Mouse (Mus musculus): ENCODE measurements around the gene Wdr1. TPM values are rescaled to one million over a fixed set of nuclear protein-coding genes. Genes with fewer than 3 reads are reported as not detected.

The Wdr1 gene
- polyA plus RNA-seq, 1 experiment from 2014 or later: 274 TPM

- Histone ChIP-seq H3K27ac (ENCODE audit: low read length) (no peak overlapping the region), H3K4me3 (ENCODE audit: low read length) (no peak overlapping the region), H3K4me2 (ENCODE audit: low read depth, low read length) (no peak overlapping the region), H3K27me3 (replicated peaks; ENCODE audit: control insufficient read depth, insufficient read depth, low read length) (no peaks in the 10 kb centered on the region), H3K36me3 (ENCODE audit: control insufficient read depth, insufficient read depth, low read length) (no peaks in the 10 kb centered on the region), H3K9ac (ENCODE audit: low read depth, low read length) (no peak overlapping the region), H3K4me1 (ENCODE audit: control insufficient read depth, insufficient read depth, low read length) (no peaks in the 10 kb centered on the region), H3K9me3 (ENCODE audit: control insufficient read depth, low read length) (no peaks in the 10 kb centered on the region)
- WGBS: 88% methylated on average over 4 of the region's 4 CpGs
- peak; percentile 34; the same call in 1 of the 2 replicates for ATAC-seq
These were observed 73.3 kb downstream of the Wdr1 start for GRCm38 (mm10) chr5:38489739-38490138.

- H3K9ac ChIP-seq (ENCODE audit: low read depth, low read length): no peak overlapping the region
- no peak for ATAC-seq
- no peak overlapping the region for H3K4me3 ChIP-seq (ENCODE audit: low read length)
- no peak overlapping the region for H3K27ac ChIP-seq (ENCODE audit: low read length)
- no peaks in the 10 kb centered on the region for H3K27me3 ChIP-seq (replicated peaks; ENCODE audit: control insufficient read depth, insufficient read depth, low read length)
- no peaks in the 10 kb centered on the region for H3K4me1 ChIP-seq (ENCODE audit: control insufficient read depth, insufficient read depth, low read length)
- H3K36me3 ChIP-seq (ENCODE audit: control insufficient read depth, insufficient read depth, low read length): no peaks in the 10 kb centered on the region
- whole genome bisulfite sequencing: 72% methylated on average over 20 of the region's 20 CpGs
- H3K9me3 ChIP-seq (ENCODE audit: control insufficient read depth, low read length): no peaks in the 10 kb centered on the region
- no peak overlapping the region for H3K4me2 ChIP-seq (ENCODE audit: low read depth, low read length)
These were observed 74.1 kb downstream of the Wdr1 start for GRCm38 (mm10) chr5:38488673-38489615.

- Histone ChIP-seq H3K36me3 (ENCODE audit: control insufficient read depth, insufficient read depth, low read length) (no peaks in the 10 kb centered on the region), H3K9me3 (ENCODE audit: control insufficient read depth, low read length) (no peaks in the 10 kb centered on the region), H3K27me3 (replicated peaks; ENCODE audit: control insufficient read depth, insufficient read depth, low read length) (no peaks in the 10 kb centered on the region), H3K4me2 (ENCODE audit: low read depth, low read length) (no peak overlapping the region), H3K4me3 (ENCODE audit: low read length) (no peak overlapping the region), H3K9ac (ENCODE audit: low read depth, low read length) (no peak overlapping the region), H3K4me1 (ENCODE audit: control insufficient read depth, insufficient read depth, low read length) (no peaks in the 10 kb centered on the region), H3K27ac (ENCODE audit: low read length) (no peak overlapping the region)
- no peak for ATAC-seq
- 45% methylated on average over 6 of the region's 6 CpGs for WGBS
These were observed 75.0 kb downstream of the Wdr1 start for GRCm38 (mm10) chr5:38488026-38488425.

GRCm38 (mm10) chr5:38487247-38487646 is 75.8 kb downstream of the Wdr1 start:
- WGBS: 86% methylated on average over 4 of the region's 4 CpGs
- no peak overlapping the region for H3K27ac ChIP-seq (ENCODE audit: low read length)
- no peaks in the 10 kb centered on the region for H3K9me3 ChIP-seq (ENCODE audit: control insufficient read depth, low read length)
- H3K27me3 ChIP-seq (replicated peaks; ENCODE audit: control insufficient read depth, insufficient read depth, low read length): no peaks in the 10 kb centered on the region
- ATAC-seq: no peak
- no peak overlapping the region for H3K4me2 ChIP-seq (ENCODE audit: low read depth, low read length)
- no peaks in the 10 kb centered on the region for H3K36me3 ChIP-seq (ENCODE audit: control insufficient read depth, insufficient read depth, low read length)
- no peaks in the 10 kb centered on the region for H3K4me1 ChIP-seq (ENCODE audit: control insufficient read depth, insufficient read depth, low read length)
- H3K4me3 ChIP-seq (ENCODE audit: low read length): no peak overlapping the region
- no peak overlapping the region for H3K9ac ChIP-seq (ENCODE audit: low read depth, low read length)

GRCm38 (mm10) chr5:38485946-38486345 is 77.1 kb downstream of the Wdr1 start:
- 70% methylated on average over 4 of the region's 4 CpGs for WGBS
- H3K9ac ChIP-seq (ENCODE audit: low read depth, low read length): no peak overlapping the region
- H3K36me3 ChIP-seq (ENCODE audit: control insufficient read depth, insufficient read depth, low read length): no peaks in the 10 kb centered on the region
- no peaks in the 10 kb centered on the region for H3K9me3 ChIP-seq (ENCODE audit: control insufficient read depth, low read length)
- ATAC-seq: no peak
- H3K4me2 ChIP-seq (ENCODE audit: low read depth, low read length): no peak overlapping the region
- no peak overlapping the region for H3K4me3 ChIP-seq (ENCODE audit: low read length)
- H3K4me1 ChIP-seq (ENCODE audit: control insufficient read depth, insufficient read depth, low read length): no peaks in the 10 kb centered on the region
- no peak overlapping the region for H3K27ac ChIP-seq (ENCODE audit: low read length)
- no peaks in the 10 kb centered on the region for H3K27me3 ChIP-seq (replicated peaks; ENCODE audit: control insufficient read depth, insufficient read depth, low read length)

GRCm38 (mm10) chr5:38483518-38484110 is 79.4 kb downstream of the Wdr1 start:
- H3K4me3 ChIP-seq (ENCODE audit: low read length): no peak overlapping the region
- ATAC-seq: no peak
- WGBS: 70% methylated on average over 7 of the region's 7 CpGs

GRCm38 (mm10) chr5:38480822-38481707 is 82.0 kb downstream of the Wdr1 start:
- Histone ChIP-seq H3K4me1 (ENCODE audit: control insufficient read depth, insufficient read depth, low read length) (peaks cover 9% of the 10 kb centered on the region; the same call in 1 of the 2 replicates), H3K27ac (ENCODE audit: low read length) (peak overlapping the region; percentile 92), H3K4me2 (ENCODE audit: low read depth, low read length) (peak overlapping the region; percentile 83), H3K9me3 (ENCODE audit: control insufficient read depth, low read length) (no peaks in the 10 kb centered on the region), H3K27me3 (replicated peaks; ENCODE audit: control insufficient read depth, insufficient read depth, low read length) (no peaks in the 10 kb centered on the region), H3K36me3 (ENCODE audit: control insufficient read depth, insufficient read depth, low read length) (no peaks in the 10 kb centered on the region), H3K4me3 (ENCODE audit: low read length) (peak overlapping the region; percentile 55; the same call in 1 of the 2 replicates), H3K9ac (ENCODE audit: low read depth, low read length) (peak overlapping the region; percentile 58)
- no peak for ATAC-seq
- 75% methylated on average over 10 of the region's 10 CpGs for WGBS

More at GRCm38 (mm10) chr5:38483518-38484110, 79.4 kb downstream of the Wdr1 start:
- no peak overlapping the region for H3K4me2 ChIP-seq (ENCODE audit: low read depth, low read length)
- peaks cover 9% of the 10 kb centered on the region; the same call in 1 of the 2 replicates for H3K4me1 ChIP-seq (ENCODE audit: control insufficient read depth, insufficient read depth, low read length)
- H3K27me3 ChIP-seq (replicated peaks; ENCODE audit: control insufficient read depth, insufficient read depth, low read length): no peaks in the 10 kb centered on the region
- H3K36me3 ChIP-seq (ENCODE audit: control insufficient read depth, insufficient read depth, low read length): no peaks in the 10 kb centered on the region
- no peaks in the 10 kb centered on the region for H3K9me3 ChIP-seq (ENCODE audit: control insufficient read depth, low read length)
- no peak overlapping the region for H3K27ac ChIP-seq (ENCODE audit: low read length)
- no peak overlapping the region for H3K9ac ChIP-seq (ENCODE audit: low read depth, low read length)

- H3K36me3 ChIP-seq (ENCODE audit: control insufficient read depth, insufficient read depth, low read length): no peaks in the 10 kb centered on the region
- H3K27ac ChIP-seq (ENCODE audit: low read length): peak overlapping the region; percentile 92
- peak overlapping the region; percentile 55 for H3K4me3 ChIP-seq (ENCODE audit: low read length)
- ATAC-seq: peak; percentile 96
- H3K4me1 ChIP-seq (ENCODE audit: control insufficient read depth, insufficient read depth, low read length): peaks cover 9% of the 10 kb centered on the region; the same call in 1 of the 2 replicates
- H3K27me3 ChIP-seq (replicated peaks; ENCODE audit: control insufficient read depth, insufficient read depth, low read length): no peaks in the 10 kb centered on the region
- peak overlapping the region; percentile 83 for H3K4me2 ChIP-seq (ENCODE audit: low read depth, low read length)
- H3K9ac ChIP-seq (ENCODE audit: low read depth, low read length): peak overlapping the region; percentile 58
- WGBS: 9% methylated on average over 22 of the region's 22 CpGs
- no peaks in the 10 kb centered on the region for H3K9me3 ChIP-seq (ENCODE audit: control insufficient read depth, low read length)
These were observed 82.9 kb downstream of the Wdr1 start for GRCm38 (mm10) chr5:38479908-38480725.

All from intestine, embryonic 16.5 days (tissue).